ENCODE assay signal across 12 mouse cellular contexts in the genomic region with DNA sequence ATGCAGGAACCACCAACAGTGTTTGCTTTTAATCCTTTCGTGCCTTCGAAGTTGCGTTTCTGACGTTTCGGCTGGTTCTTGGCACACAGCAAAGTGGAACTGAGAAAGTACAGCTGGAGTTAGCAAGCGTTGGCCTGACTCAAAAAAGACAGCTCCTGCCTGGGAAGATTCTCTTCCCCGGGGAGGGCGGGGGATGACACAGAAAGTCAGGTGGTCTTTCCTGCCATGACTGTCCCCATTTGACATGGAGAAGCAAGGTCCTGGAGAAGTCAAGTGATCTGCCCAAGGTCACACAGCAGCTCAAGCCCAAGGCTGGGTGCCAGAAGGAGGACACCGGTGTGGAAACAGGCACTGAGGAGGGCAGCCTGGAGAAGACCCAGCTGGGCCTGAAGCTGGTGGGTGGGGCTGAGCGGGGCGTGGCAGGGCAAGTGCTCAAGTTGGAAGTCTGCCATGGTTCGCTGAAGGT.
A peak's percentile ranks its signal among the peaks of the same experiment; 100 is the strongest.
DNase-seq lines count a peak whose midpoint lies in the region; ATAC-seq lines count a peak whose summit lies in the region.
"Had no signal": no experiment of that assay in that cellular context is flagged by ENCODE, and none has a peak within 500 bp of the region (broad histone marks: within the 10 kb centered on the region; RNA-seq: fewer than 3 reads in every experiment).

No protein-coding gene starts in this region.

- H3K36me3 ChIP-seq in kidney, embryonic 14.5 days (ENCODE audit: control insufficient read depth, insufficient read depth, low read length), result no peaks in the 10 kb centered on the region
- H3K36me3 ChIP-seq in lung, embryonic 15.5 days, result no peaks in the 10 kb centered on the region
- H3K36me3 ChIP-seq in midbrain, embryonic 11.5 days (ENCODE audit: control insufficient read depth, insufficient read depth, low read length), result no peaks in the 10 kb centered on the region
- no peaks in the 10 kb centered on the region for H3K36me3 ChIP-seq in liver, embryonic 11.5 days (ENCODE audit: control insufficient read depth, insufficient read depth, low read length)
- H3K36me3 ChIP-seq in neural tube, embryonic 15.5 days, result no peaks in the 10 kb centered on the region
- H3K36me3 ChIP-seq: heart, embryonic 15.5 days; limb, embryonic 15.5 days had no signal

- no peaks in the 10 kb centered on the region for H3K9me3 ChIP-seq in kidney, embryonic 14.5 days (ENCODE audit: control insufficient read depth, low read length)
- H3K9me3 ChIP-seq in lung, embryonic 15.5 days, result no peaks in the 10 kb centered on the region
- H3K9me3 ChIP-seq in midbrain, embryonic 11.5 days (ENCODE audit: control insufficient read depth, low read length), result no peaks in the 10 kb centered on the region
- no peaks in the 10 kb centered on the region for H3K9me3 ChIP-seq in liver, embryonic 11.5 days (ENCODE audit: control insufficient read depth, low read length)
- no peaks in the 10 kb centered on the region for H3K9me3 ChIP-seq in neural tube, embryonic 15.5 days (replicated peaks)
- H3K9me3 ChIP-seq: heart, embryonic 15.5 days; limb, embryonic 15.5 days had no signal

- no peaks in the 10 kb centered on the region for H3K27me3 ChIP-seq in kidney, embryonic 14.5 days (ENCODE audit: control insufficient read depth, insufficient read depth, low read length)
- H3K27me3 ChIP-seq in lung, embryonic 15.5 days, result no peaks in the 10 kb centered on the region
- H3K27me3 ChIP-seq in midbrain, embryonic 11.5 days (ENCODE audit: control insufficient read depth, insufficient read depth, low read length), result no peaks in the 10 kb centered on the region
- H3K27me3 ChIP-seq in liver, embryonic 11.5 days (replicated peaks; ENCODE audit: control insufficient read depth, insufficient read depth, low read length), result no peaks in the 10 kb centered on the region
- H3K27me3 ChIP-seq in neural tube, embryonic 15.5 days (replicated peaks), result no peaks in the 10 kb centered on the region
- H3K27me3 ChIP-seq: limb, embryonic 15.5 days had no signal

- no peaks in the 10 kb centered on the region for H3K4me1 ChIP-seq in kidney, embryonic 14.5 days (ENCODE audit: control insufficient read depth, insufficient read depth, low read length)
- peaks cover 12% of the 10 kb centered on the region for H3K4me1 ChIP-seq in lung, embryonic 15.5 days
- H3K4me1 ChIP-seq in midbrain, embryonic 11.5 days (ENCODE audit: control insufficient read depth, insufficient read depth, low read length), result no peaks in the 10 kb centered on the region
- H3K4me1 ChIP-seq in liver, embryonic 11.5 days (replicated peaks; ENCODE audit: control insufficient read depth, insufficient read depth, low read length), result no peaks in the 10 kb centered on the region
- H3K4me1 ChIP-seq in neural tube, embryonic 15.5 days, result no peaks in the 10 kb centered on the region
- H3K4me1 ChIP-seq: limb, embryonic 15.5 days had no signal

- 85% methylated on average over 12 of the region's 12 CpGs for WGBS in kidney, embryonic 14.5 days
- WGBS in lung, embryonic 15.5 days, result 52% methylated on average over 12 of the region's 12 CpGs
- 89% methylated on average over 12 of the region's 12 CpGs for WGBS in midbrain, embryonic 11.5 days
- 87% methylated on average over 12 of the region's 12 CpGs for WGBS in liver, embryonic 11.5 days
- WGBS in neural tube, embryonic 15.5 days, result 94% methylated on average over 12 of the region's 12 CpGs

- no peak overlapping the region for H3K27ac ChIP-seq in kidney, embryonic 14.5 days (ENCODE audit: low read depth, low read length)
- H3K27ac ChIP-seq in lung, embryonic 15.5 days, result no peak overlapping the region
- H3K27ac ChIP-seq in midbrain, embryonic 11.5 days (ENCODE audit: low read depth, low read length), result no peak overlapping the region
- H3K27ac ChIP-seq in liver, embryonic 11.5 days (ENCODE audit: low read depth, low read length), result no peak overlapping the region
- no peak overlapping the region for H3K27ac ChIP-seq in neural tube, embryonic 15.5 days (replicated peaks)
- H3K27ac ChIP-seq: gastrocnemius, adult 2 months; heart, embryonic 15.5 days; limb, embryonic 15.5 days had no signal

- no peak for ATAC-seq in kidney, embryonic 14.5 days (ENCODE audit: low FRiP score, low TSS enrichment)
- ATAC-seq in lung, embryonic 15.5 days (ENCODE audit: borderline replicate concordance, extremely low read depth, low FRiP score, low TSS enrichment), result peak; percentile 58; the same call in 1 of the 2 replicates
- no peak for ATAC-seq in midbrain, embryonic 11.5 days (ENCODE audit: low FRiP score)
- ATAC-seq in liver, embryonic 11.5 days (replicated peaks; ENCODE audit: low FRiP score), result no peak
- ATAC-seq in neural tube, embryonic 15.5 days (ENCODE audit: low FRiP score), result no peak

- DNase-seq in kidney, postnatal 4 days, result peak; percentile 20 to 23
- peak; percentile 40 to 41 for DNase-seq in frontal cortex, postnatal 14 days (ENCODE audit: low spot score in 2 of 2)
- peak; percentile 58 for DNase-seq in right cerebral cortex, postnatal 25 days
- no peak for DNase-seq in midbrain, embryonic 11.5 days (ENCODE audit: low spot score, missing footprints)
- no peak for DNase-seq in liver, embryonic 11.5 days (ENCODE audit: low spot score)
- DNase-seq: gastrocnemius, adult 2 months; thymus, postnatal 36 days had no signal

- H3K4me3 ChIP-seq in kidney, embryonic 14.5 days (ENCODE audit: low read length), result no peak overlapping the region
- no peak overlapping the region for H3K4me3 ChIP-seq in lung, embryonic 15.5 days
- H3K4me3 ChIP-seq in midbrain, embryonic 11.5 days (ENCODE audit: low read depth, low read length), result no peak overlapping the region
- no peak overlapping the region for H3K4me3 ChIP-seq in liver, embryonic 11.5 days (ENCODE audit: low read depth, low read length)
- H3K4me3 ChIP-seq in neural tube, embryonic 15.5 days (replicated peaks), result no peak overlapping the region
- H3K4me3 ChIP-seq: gastrocnemius, adult 2 months; heart, embryonic 15.5 days; limb, embryonic 15.5 days had no signal

- no peak overlapping the region for H3K4me2 ChIP-seq in kidney, embryonic 14.5 days (replicated peaks; ENCODE audit: low read depth, low read length)
- no peak overlapping the region; the same call in 1 of the 2 replicates for H3K4me2 ChIP-seq in lung, embryonic 15.5 days
- H3K4me2 ChIP-seq in midbrain, embryonic 11.5 days, result no peak overlapping the region
- no peak overlapping the region for H3K4me2 ChIP-seq in liver, embryonic 11.5 days
- no peak overlapping the region for H3K4me2 ChIP-seq in neural tube, embryonic 15.5 days
- H3K4me2 ChIP-seq: heart, embryonic 15.5 days; limb, embryonic 15.5 days had no signal

- H3K9ac ChIP-seq in kidney, embryonic 14.5 days (ENCODE audit: low read depth, low read length), result no peak overlapping the region
- H3K9ac ChIP-seq in lung, embryonic 15.5 days, result no peak overlapping the region
- H3K9ac ChIP-seq in midbrain, embryonic 11.5 days (ENCODE audit: low read length), result no peak overlapping the region
- H3K9ac ChIP-seq in liver, embryonic 11.5 days (ENCODE audit: low read depth, low read length), result no peak overlapping the region
- no peak overlapping the region for H3K9ac ChIP-seq in neural tube, embryonic 15.5 days (replicated peaks)
- H3K9ac ChIP-seq: heart, embryonic 15.5 days; limb, embryonic 15.5 days had no signal

Comparison
In these comparisons a context has a peak if more than half of its experiments do, and no peak if none do; other contexts are left out.
1. DNase-seq: peak in kidney, postnatal 4 days (2 of 2), frontal cortex, postnatal 14 days (2 of 2) and right cerebral cortex, postnatal 25 days (single experiment); none in midbrain, embryonic 11.5 days (single experiment) and liver, embryonic 11.5 days (single experiment).